Mouse (Mus musculus) E14TG2a.4 (cell line): Measurements from ENCODE around the gene Dhodh.

ENCODE experiments used
- CTCF ChIP-seq: conservative IDR thresholded peaks from 2 replicates; pipeline ENCODE4 v1.5.1; 2014; ENCODE audit warnings: low read length
- NANOG ChIP-seq: IDR thresholded peaks from 2 replicates; pipeline ENCODE4 v1.6.1; 2014; ENCODE audit warnings: borderline replicate concordance, low read length, mixed read lengths
- POU5F1 ChIP-seq: IDR thresholded peaks from 2 replicates; pipeline ENCODE4 v1.6.1; 2014; ENCODE audit warnings: low read length, borderline replicate concordance

DNA sequence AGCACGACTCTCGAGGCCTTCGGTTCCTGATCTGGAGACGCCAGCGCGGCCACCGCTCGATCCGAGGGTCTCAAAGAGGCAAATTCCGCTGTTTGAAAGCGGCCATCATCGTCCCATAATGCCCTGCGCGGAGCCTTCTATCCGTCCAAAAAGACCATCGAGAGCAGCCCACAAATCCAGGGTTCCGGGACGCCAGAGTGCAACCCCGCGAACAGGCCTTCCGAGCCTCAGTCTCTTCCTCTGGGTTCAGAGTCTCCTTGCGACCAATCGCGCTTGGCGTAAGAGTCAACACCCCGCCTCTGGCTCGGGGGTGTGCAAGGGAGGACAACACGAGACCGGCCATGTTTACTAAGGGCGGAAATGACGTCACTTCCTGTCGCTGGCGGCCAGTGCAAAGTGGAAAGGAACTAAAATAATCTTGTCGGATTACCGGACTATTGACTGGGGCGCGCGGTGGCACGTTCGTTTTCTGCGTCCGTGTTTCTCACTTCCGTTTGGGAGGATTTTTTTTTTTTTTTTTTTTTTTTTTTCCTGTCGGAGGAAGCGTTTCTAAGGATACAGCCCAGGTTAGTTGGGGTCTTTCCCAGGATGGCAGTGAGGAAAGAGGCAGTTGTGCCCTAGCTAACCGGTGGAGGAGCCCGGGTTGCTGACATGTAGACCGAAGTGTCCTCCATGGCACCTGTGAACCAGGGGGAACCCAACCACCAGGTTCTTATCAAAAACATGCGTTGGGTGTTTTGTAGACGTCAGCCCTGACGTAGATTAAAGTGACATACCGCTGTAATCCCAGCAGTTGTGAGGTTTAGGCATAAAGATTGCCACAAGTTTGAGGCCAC lies 42.8 kb downstream of the Dhodh start, which contains the start of the genes Dhx38 and Txnl4b:
- TF ChIP-seq CTCF (no peak), NANOG (no peak), POU5F1 (no peak)
